Mouse (Mus musculus): ENCODE measurements around the gene Tmem209. TPM values are rescaled to one million over a fixed set of nuclear protein-coding genes. Genes with fewer than 3 reads are reported as not detected.

Gene Tmem209
- polyA plus RNA-seq, 1 experiment: 126 TPM

DNA sequence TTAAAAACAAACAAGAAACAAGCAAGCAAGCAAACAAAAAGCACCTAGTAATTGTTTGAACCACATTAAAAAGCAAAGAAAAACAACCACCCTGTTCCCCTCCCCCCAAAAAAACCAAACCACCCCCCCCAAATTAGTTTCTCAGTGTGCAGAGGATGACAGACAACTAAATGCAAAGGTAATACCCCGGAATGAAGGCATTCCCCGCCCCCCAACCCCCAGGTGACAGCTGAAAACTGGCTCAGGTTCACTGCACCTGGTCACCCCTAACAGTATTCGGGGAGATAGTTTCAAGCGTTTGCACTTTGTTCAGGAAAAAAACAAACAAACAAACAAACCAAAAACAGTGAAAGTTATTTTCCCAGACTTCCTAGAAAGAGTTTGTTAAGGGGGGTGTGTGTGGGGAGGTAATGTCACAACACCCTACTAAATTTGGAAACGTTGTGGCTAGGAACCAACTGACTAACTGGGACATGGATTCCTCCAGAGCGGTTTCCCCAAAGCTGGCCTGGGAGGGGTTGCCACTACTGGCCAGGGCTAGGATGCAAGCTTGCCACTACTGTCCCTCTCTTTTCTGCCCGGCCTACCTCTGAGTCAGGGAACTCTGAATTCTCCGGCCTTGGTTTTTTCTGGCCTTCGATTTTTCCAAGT, 38.2 kb upstream of the Tmem209 start:
- TF ChIP-seq CTCF (IDR thresholded peaks at IDR 0.05; ENCODE audit: low read depth, low read length) (no peak), POLR2A (IDR thresholded peaks at IDR 0.05; ENCODE audit: insufficient read depth, low read length) (no peak), EP300 (IDR thresholded peaks at IDR 0.05; ENCODE audit: insufficient read depth, low read depth, low read length) (no peak)
- no peak overlapping the region for H3K27ac ChIP-seq (ENCODE audit: insufficient read depth, low read length)
- H3K4me3 ChIP-seq (ENCODE audit: low read depth, low read length): no peak overlapping the region
- H3K36me3 ChIP-seq (ENCODE audit: control insufficient read depth, insufficient read depth, low read length, poor library complexity, severe bottlenecking): no peaks in the 10 kb centered on the region
- H3K9me3 ChIP-seq (replicated peaks; ENCODE audit: control insufficient read depth, insufficient read depth, low read length, poor library complexity, severe bottlenecking): no peaks in the 10 kb centered on the region
- no peaks in the 10 kb centered on the region for H3K27me3 ChIP-seq (ENCODE audit: control insufficient read depth, insufficient read depth, low read length, poor library complexity, severe bottlenecking)
- no peaks in the 10 kb centered on the region for H3K4me1 ChIP-seq (ENCODE audit: control insufficient read depth, insufficient read depth, low read length)
- H3K9ac ChIP-seq (ENCODE audit: low read depth, poor library complexity, severe bottlenecking): peak overlapping the region; percentile 82; the same call in 1 of the 2 replicates

DNA sequence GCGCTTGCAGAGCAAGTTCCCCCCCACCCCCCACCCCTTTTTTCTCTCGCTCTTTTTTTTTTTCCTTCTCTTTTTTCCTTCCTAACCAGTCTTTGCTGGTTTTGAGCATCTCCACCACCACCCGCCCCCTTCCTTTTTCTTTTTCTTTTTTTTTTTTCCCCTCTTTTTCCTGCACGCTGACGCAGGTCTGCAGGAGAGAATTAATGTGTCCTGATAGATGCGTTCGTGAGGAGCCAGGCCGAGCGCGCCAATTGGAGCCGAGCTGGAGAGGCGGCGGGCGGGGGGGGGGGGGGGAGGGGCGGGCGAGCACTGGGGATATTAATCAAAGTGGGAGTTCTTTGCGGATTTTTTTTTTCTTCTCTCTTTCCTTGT, 37.7 kb upstream of the Tmem209 start:
- Histone ChIP-seq H3K4me3 (ENCODE audit: low read depth, low read length) (peak overlapping the region; percentile 23; the same call in 1 of the 2 replicates), H3K36me3 (ENCODE audit: control insufficient read depth, insufficient read depth, low read length, poor library complexity, severe bottlenecking) (no peaks in the 10 kb centered on the region), H3K9me3 (replicated peaks; ENCODE audit: control insufficient read depth, insufficient read depth, low read length, poor library complexity, severe bottlenecking) (no peaks in the 10 kb centered on the region), H3K27ac (ENCODE audit: insufficient read depth, low read length) (no peak overlapping the region), H3K4me1 (ENCODE audit: control insufficient read depth, insufficient read depth, low read length) (no peaks in the 10 kb centered on the region), H3K9ac (ENCODE audit: low read depth, poor library complexity, severe bottlenecking) (peak overlapping the region; percentile 82), H3K27me3 (ENCODE audit: control insufficient read depth, insufficient read depth, low read length, poor library complexity, severe bottlenecking) (no peaks in the 10 kb centered on the region)
- TF ChIP-seq CTCF (IDR thresholded peaks at IDR 0.05; ENCODE audit: low read depth, low read length): no peak
- TF ChIP-seq EP300 (IDR thresholded peaks at IDR 0.05; ENCODE audit: insufficient read depth, low read depth, low read length): no peak
- TF ChIP-seq POLR2A (IDR thresholded peaks at IDR 0.05; ENCODE audit: insufficient read depth, low read length): no peak

DNA sequence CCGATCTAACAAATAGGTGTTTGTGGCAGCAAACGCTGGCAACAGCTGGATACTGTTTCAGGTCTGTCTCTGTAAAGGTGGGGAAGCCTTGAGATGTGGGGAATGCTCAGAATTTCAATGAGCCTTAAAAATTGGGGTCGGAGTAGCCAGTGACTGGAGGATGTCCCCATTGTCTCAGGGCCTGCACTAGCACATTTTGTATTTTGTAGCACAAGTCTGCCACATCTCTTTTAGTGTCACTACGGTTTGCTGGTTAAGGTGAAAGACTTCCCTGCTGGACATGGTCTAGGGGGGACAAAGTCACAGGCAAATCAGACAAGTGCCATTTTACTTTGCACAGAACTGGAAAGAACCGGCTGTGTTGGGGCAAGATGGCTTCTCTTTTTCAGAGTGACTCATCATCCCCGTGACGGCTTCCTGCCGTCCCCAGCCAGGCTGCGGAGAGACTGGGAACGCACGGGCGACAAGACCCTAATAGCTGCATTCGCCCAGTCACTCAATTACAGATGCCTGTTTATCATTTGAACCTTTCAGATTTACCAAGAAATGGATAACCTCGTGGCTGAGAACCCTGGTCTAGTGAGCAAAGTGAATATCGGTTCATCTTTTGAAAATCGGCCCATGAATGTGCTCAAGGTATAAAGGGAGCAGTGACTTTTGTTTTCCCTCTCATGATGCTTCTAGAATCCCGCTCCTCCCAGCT, 37.1 kb upstream of the Tmem209 start:
- Histone ChIP-seq H3K36me3 (ENCODE audit: control insufficient read depth, insufficient read depth, low read length, poor library complexity, severe bottlenecking) (no peaks in the 10 kb centered on the region), H3K27ac (ENCODE audit: insufficient read depth, low read length) (peak overlapping the region; percentile 64), H3K4me1 (ENCODE audit: control insufficient read depth, insufficient read depth, low read length) (no peaks in the 10 kb centered on the region), H3K27me3 (ENCODE audit: control insufficient read depth, insufficient read depth, low read length, poor library complexity, severe bottlenecking) (no peaks in the 10 kb centered on the region), H3K9me3 (replicated peaks; ENCODE audit: control insufficient read depth, insufficient read depth, low read length, poor library complexity, severe bottlenecking) (no peaks in the 10 kb centered on the region), H3K9ac (ENCODE audit: low read depth, poor library complexity, severe bottlenecking) (peak overlapping the region; percentile 82), H3K4me3 (ENCODE audit: low read depth, low read length) (peak overlapping the region; percentile 23)
- no peak for TF ChIP-seq CTCF (IDR thresholded peaks at IDR 0.05; ENCODE audit: low read depth, low read length)
- no peak for TF ChIP-seq EP300 (IDR thresholded peaks at IDR 0.05; ENCODE audit: insufficient read depth, low read depth, low read length)
- TF ChIP-seq POLR2A (IDR thresholded peaks at IDR 0.05; ENCODE audit: insufficient read depth, low read length): no peak

DNA sequence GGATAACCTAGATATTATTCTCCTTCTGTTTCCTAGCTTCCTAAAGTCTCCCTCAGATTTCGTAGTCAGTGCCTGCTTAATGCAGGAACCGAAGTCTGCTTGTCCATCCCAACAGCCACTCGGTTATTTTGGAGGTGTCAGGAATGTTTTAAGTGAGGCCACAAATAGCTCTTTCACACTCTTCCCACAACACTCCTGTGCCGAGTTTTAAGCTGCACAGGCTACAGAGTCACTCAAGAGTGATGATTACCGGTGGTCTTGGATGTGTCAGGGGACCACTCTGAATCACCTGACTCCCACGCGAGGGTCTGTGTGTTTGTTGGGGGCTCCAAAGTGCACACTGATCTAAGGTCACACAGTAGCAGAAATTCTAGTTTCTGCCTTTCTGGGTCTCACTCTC, 36.1 kb upstream of the Tmem209 start:
- H3K9me3 ChIP-seq (replicated peaks; ENCODE audit: control insufficient read depth, insufficient read depth, low read length, poor library complexity, severe bottlenecking): no peaks in the 10 kb centered on the region

DNA sequence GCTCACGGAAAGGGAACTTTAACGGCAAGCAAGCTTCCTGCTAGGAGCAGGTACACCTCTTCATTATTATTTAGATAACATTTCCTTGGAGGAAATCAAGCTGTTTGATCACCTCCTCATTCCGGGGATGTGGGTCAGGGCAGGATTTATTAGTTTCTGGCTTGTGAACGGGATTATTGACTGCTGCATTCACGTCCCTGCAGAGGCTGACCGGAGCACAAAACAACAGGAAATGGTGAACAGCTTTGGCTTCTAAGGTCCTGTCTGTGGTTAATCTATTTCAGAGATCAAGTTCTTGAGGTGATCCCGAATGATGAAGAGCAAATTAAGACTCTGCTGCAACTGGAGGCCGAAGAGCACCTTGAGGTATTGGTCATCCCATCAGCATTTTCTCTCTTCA, 34.3 kb upstream of the Tmem209 start:
- no peaks in the 10 kb centered on the region for H3K36me3 ChIP-seq (ENCODE audit: control insufficient read depth, insufficient read depth, low read length, poor library complexity, severe bottlenecking)

More for the DNA sequence above, 36.1 kb upstream of the Tmem209 start:
- no peak overlapping the region for H3K27ac ChIP-seq (ENCODE audit: insufficient read depth, low read length)
- TF ChIP-seq EP300 (IDR thresholded peaks at IDR 0.05; ENCODE audit: insufficient read depth, low read depth, low read length): no peak
- no peak for TF ChIP-seq POLR2A (IDR thresholded peaks at IDR 0.05; ENCODE audit: insufficient read depth, low read length)
- TF ChIP-seq CTCF (IDR thresholded peaks at IDR 0.05; ENCODE audit: low read depth, low read length): no peak
- no peak overlapping the region for H3K9ac ChIP-seq (ENCODE audit: low read depth, poor library complexity, severe bottlenecking)
- H3K4me1 ChIP-seq (ENCODE audit: control insufficient read depth, insufficient read depth, low read length): no peaks in the 10 kb centered on the region
- no peak overlapping the region for H3K4me3 ChIP-seq (ENCODE audit: low read depth, low read length)
- H3K27me3 ChIP-seq (ENCODE audit: control insufficient read depth, insufficient read depth, low read length, poor library complexity, severe bottlenecking): no peaks in the 10 kb centered on the region
- H3K36me3 ChIP-seq (ENCODE audit: control insufficient read depth, insufficient read depth, low read length, poor library complexity, severe bottlenecking): no peaks in the 10 kb centered on the region

DNA sequence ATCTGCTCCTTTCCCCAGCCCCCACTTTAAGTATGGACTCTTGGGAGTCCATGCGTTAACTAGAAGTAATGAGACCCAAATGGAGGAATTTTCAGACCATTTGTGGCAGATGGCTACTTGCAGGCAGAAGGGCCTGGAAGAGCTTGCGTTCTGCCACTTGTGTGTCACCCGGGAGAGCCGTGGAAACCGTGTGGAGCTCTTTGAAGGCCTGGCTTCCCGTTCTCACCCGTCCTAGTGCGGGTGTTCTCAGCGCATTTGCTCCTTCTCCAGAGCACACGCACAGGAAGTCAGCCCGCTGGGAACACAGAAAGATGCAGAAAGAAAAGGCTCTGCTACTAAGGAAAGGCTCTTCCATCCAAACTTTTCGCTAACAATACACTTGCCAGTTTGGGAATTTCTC, 33.5 kb upstream of the Tmem209 start:
- no peaks in the 10 kb centered on the region for H3K9me3 ChIP-seq (replicated peaks; ENCODE audit: control insufficient read depth, insufficient read depth, low read length, poor library complexity, severe bottlenecking)
- no peak for TF ChIP-seq CTCF (IDR thresholded peaks at IDR 0.05; ENCODE audit: low read depth, low read length)
- H3K4me1 ChIP-seq (ENCODE audit: control insufficient read depth, insufficient read depth, low read length): no peaks in the 10 kb centered on the region
- no peak overlapping the region for H3K4me3 ChIP-seq (ENCODE audit: low read depth, low read length)
- H3K27ac ChIP-seq (ENCODE audit: insufficient read depth, low read length): no peak overlapping the region
- no peaks in the 10 kb centered on the region for H3K27me3 ChIP-seq (ENCODE audit: control insufficient read depth, insufficient read depth, low read length, poor library complexity, severe bottlenecking)
- H3K36me3 ChIP-seq (ENCODE audit: control insufficient read depth, insufficient read depth, low read length, poor library complexity, severe bottlenecking): no peaks in the 10 kb centered on the region
- no peak overlapping the region for H3K9ac ChIP-seq (ENCODE audit: low read depth, poor library complexity, severe bottlenecking)

More for the DNA sequence above, 34.3 kb upstream of the Tmem209 start:
- Histone ChIP-seq H3K9ac (ENCODE audit: low read depth, poor library complexity, severe bottlenecking) (no peak overlapping the region), H3K27ac (ENCODE audit: insufficient read depth, low read length) (no peak overlapping the region), H3K4me1 (ENCODE audit: control insufficient read depth, insufficient read depth, low read length) (no peaks in the 10 kb centered on the region), H3K4me3 (ENCODE audit: low read depth, low read length) (no peak overlapping the region), H3K9me3 (replicated peaks; ENCODE audit: control insufficient read depth, insufficient read depth, low read length, poor library complexity, severe bottlenecking) (no peaks in the 10 kb centered on the region), H3K27me3 (ENCODE audit: control insufficient read depth, insufficient read depth, low read length, poor library complexity, severe bottlenecking) (no peaks in the 10 kb centered on the region)
- TF ChIP-seq CTCF (IDR thresholded peaks at IDR 0.05; ENCODE audit: low read depth, low read length): no peak
- TF ChIP-seq POLR2A (IDR thresholded peaks at IDR 0.05; ENCODE audit: insufficient read depth, low read length): no peak
- no peak for TF ChIP-seq EP300 (IDR thresholded peaks at IDR 0.05; ENCODE audit: insufficient read depth, low read depth, low read length)
